In the genomic region with DNA sequence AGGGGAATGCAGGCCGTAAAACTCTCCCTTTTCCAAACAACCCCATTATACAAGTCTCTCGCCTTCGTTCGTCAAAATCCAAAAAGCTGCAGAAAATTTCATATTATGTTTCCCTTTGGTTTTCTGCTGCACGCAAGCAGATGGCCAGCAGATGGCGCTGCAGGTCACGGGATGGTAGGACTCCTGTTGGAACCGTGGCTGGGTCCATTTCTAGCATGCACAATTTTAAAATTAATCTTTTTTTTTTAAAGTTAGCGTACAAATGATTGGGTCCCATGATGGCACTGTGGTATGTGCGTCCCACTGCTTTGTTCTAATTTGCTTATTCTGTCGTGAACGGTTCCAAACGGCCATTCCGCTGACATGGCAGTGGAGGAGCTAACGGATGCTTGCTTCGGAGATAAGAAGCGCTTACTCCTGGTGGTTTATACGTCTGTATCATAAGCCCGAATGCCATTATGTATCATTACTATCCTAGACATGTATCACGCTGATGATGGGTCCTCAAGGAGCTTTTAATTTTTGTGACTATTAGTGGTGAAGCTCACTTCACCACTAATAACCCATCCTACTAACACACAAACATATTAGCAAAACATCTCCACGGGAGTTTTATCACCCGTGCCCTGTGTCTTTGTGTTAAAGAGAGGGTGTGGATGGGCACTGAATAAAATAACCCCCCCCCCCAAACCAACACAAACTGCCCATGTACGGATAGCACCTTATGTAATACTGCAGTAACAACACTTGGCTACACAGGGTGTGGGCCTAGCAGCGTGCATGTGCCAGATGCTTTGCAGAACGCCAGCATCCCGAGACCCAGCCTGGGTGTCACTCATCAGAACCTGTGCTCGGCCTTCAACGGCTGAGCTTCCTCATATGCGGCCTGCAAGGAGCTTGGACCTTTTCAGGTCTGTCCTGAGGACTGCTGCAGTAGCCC, we compare ENCODE assay signal across 8 mouse cellular contexts.
DNase-seq lines count a peak whose midpoint lies in the region; ATAC-seq and TF ChIP-seq lines count a peak whose summit lies in the region.

No protein-coding gene starts in this region.

- no peak for TF ChIP-seq POLR2A in liver, adult 2 months (IDR thresholded peaks at IDR 0.05; ENCODE audit: extremely low read depth, insufficient read depth, low read length)

- peaks cover 6% of the 10 kb centered on the region for H3K4me1 ChIP-seq in heart, embryonic 12.5 days (replicated peaks)
- no peaks in the 10 kb centered on the region for H3K4me1 ChIP-seq in hindbrain, postnatal 0 days (ENCODE audit: insufficient read depth, low read length)
- no peaks in the 10 kb centered on the region for H3K4me1 ChIP-seq in liver, adult 2 months (ENCODE audit: control insufficient read depth, insufficient read depth, low read length)
- 0 out of 2 replicates have a peak, but pooled peaks cover 2% of the 10 kb centered on the region for H3K4me1 ChIP-seq in neural tube, embryonic 14.5 days (ENCODE audit: control insufficient read depth, insufficient read depth, low read length)

- no peak overlapping the region for H3K27ac ChIP-seq in heart, embryonic 12.5 days (ENCODE audit: poor library complexity, severe bottlenecking)
- no peak overlapping the region for H3K27ac ChIP-seq in hindbrain, postnatal 0 days
- H3K27ac ChIP-seq in liver, adult 2 months (replicated peaks; ENCODE audit: insufficient read depth, low read depth, low read length): no peak overlapping the region
- H3K27ac ChIP-seq in neural tube, embryonic 14.5 days (ENCODE audit: low read depth, low read length): no peak overlapping the region

- intact Hi-C loops in heart, postnatal 10 days (cut with DNase I): loop anchor here (1.0 to 10.0 kb wide), 4 partner anchors 131 to 555 kb away; partner anchors contain the start of gene Tmbim4

- H3K9ac ChIP-seq in heart, embryonic 12.5 days: no peak overlapping the region
- no peak overlapping the region for H3K9ac ChIP-seq in hindbrain, postnatal 0 days (replicated peaks; ENCODE audit: low read length)
- no peak overlapping the region for H3K9ac ChIP-seq in liver, adult 2 months (ENCODE audit: low read depth, low read length)
- H3K9ac ChIP-seq in neural tube, embryonic 14.5 days (replicated peaks; ENCODE audit: low read depth, low read length): no peak overlapping the region

- peak; percentile 91 for TF ChIP-seq CTCF in hindbrain, postnatal 0 days (IDR thresholded peaks at IDR 0.05; ENCODE audit: low read depth)
- peak; percentile 89 for TF ChIP-seq CTCF in liver, adult 2 months (IDR thresholded peaks at IDR 0.05; ENCODE audit: low read depth, low read length)

- no peak for ATAC-seq in heart, embryonic 12.5 days (ENCODE audit: insufficient number of reproducible peaks, low FRiP score)
- ATAC-seq in hindbrain, postnatal 0 days: no peak
- peak; percentile 65 for ATAC-seq in neural tube, embryonic 14.5 days (ENCODE audit: low read depth)

- H3K27me3 ChIP-seq in heart, embryonic 12.5 days (replicated peaks): no peaks in the 10 kb centered on the region
- H3K27me3 ChIP-seq in hindbrain, postnatal 0 days (ENCODE audit: insufficient read depth, low read length): no peaks in the 10 kb centered on the region
- no peaks in the 10 kb centered on the region for H3K27me3 ChIP-seq in liver, adult 2 months (ENCODE audit: control insufficient read depth, insufficient read depth, low read length)
- H3K27me3 ChIP-seq in neural tube, embryonic 14.5 days (ENCODE audit: control insufficient read depth, insufficient read depth, low read length): no peaks in the 10 kb centered on the region

- H3K9me3 ChIP-seq in heart, embryonic 12.5 days (replicated peaks): no peaks in the 10 kb centered on the region
- no peaks in the 10 kb centered on the region for H3K9me3 ChIP-seq in hindbrain, postnatal 0 days (ENCODE audit: low read length)
- no peaks in the 10 kb centered on the region for H3K9me3 ChIP-seq in neural tube, embryonic 14.5 days (ENCODE audit: control insufficient read depth, low read length)

- WGBS in heart, embryonic 12.5 days: 61% methylated on average over 29 of the region's 29 CpGs
- 61% methylated on average over 29 of the region's 29 CpGs for WGBS in hindbrain, postnatal 0 days
- WGBS in liver, adult 2 months: 65% methylated on average over 29 of the region's 29 CpGs
- WGBS in neural tube, embryonic 14.5 days: 51% methylated on average over 29 of the region's 29 CpGs

- H3K36me3 ChIP-seq in heart, embryonic 12.5 days: no peaks in the 10 kb centered on the region
- H3K36me3 ChIP-seq in hindbrain, postnatal 0 days (ENCODE audit: insufficient read depth, low read length): no peaks in the 10 kb centered on the region
- H3K36me3 ChIP-seq in liver, adult 2 months (ENCODE audit: control insufficient read depth, insufficient read depth, low read length): no peaks in the 10 kb centered on the region
- H3K36me3 ChIP-seq in neural tube, embryonic 14.5 days (ENCODE audit: control insufficient read depth, insufficient read depth, low read length): no peaks in the 10 kb centered on the region

- peak; percentile 22 to 69 for DNase-seq in heart, postnatal 10 days
- DNase-seq in adrenal gland, adult 18-20 months (ENCODE audit: low spot score in 2 of 2): peak; percentile 54
- DNase-seq in embryo, embryonic 9.5 days (ENCODE audit: extremely low spot score): peak; percentile 49
- peak; percentile 90 for DNase-seq in hindbrain, postnatal 0 days (ENCODE audit: low spot score)
- DNase-seq in liver, adult 2 months (ENCODE audit: extremely low read depth, low read depth, low spot score): peak; percentile 3
- peak; percentile 58 for DNase-seq in urinary bladder, postnatal 14 days (ENCODE audit: low spot score)

- no peak overlapping the region for H3K4me2 ChIP-seq in heart, embryonic 12.5 days
- no peak overlapping the region for H3K4me2 ChIP-seq in hindbrain, postnatal 0 days (ENCODE audit: low read depth, low read length)
- H3K4me2 ChIP-seq in neural tube, embryonic 14.5 days (ENCODE audit: low read depth, low read length): no peak overlapping the region

- no peak overlapping the region for H3K4me3 ChIP-seq in heart, embryonic 12.5 days
- H3K4me3 ChIP-seq in hindbrain, postnatal 0 days (ENCODE audit: low read length): no peak overlapping the region
- no peak overlapping the region for H3K4me3 ChIP-seq in liver, adult 2 months (ENCODE audit: insufficient read depth, low read depth, low read length)
- no peak overlapping the region for H3K4me3 ChIP-seq in neural tube, embryonic 14.5 days (ENCODE audit: low read depth, low read length)

- H3K79me2 ChIP-seq in liver, adult 2 months (ENCODE audit: control insufficient read depth, insufficient read depth, low read length): no peaks in the 10 kb centered on the region

Comparison
In these comparisons a context has a peak if more than half of its experiments do, and no peak if none do; other contexts are left out.
1. DNase-seq: peak in every context shown above with its lines; median percentile 90 in hindbrain, postnatal 0 days; 58 in urinary bladder, postnatal 14 days; 54 in adrenal gland, adult 18-20 months; 49 in embryo, embryonic 9.5 days; 46 in heart, postnatal 10 days; 3 in liver, adult 2 months.